Mouse (Mus musculus) MEL (cell line): ENCODE measurements at regions not wholly inside any gene's neighbourhood (a gene's known extent, or its start where the extent isn't known, plus 50 kb on each side); places are given as distances from the start of the nearest gene placed in this dataset.

Source experiments
- DNase-seq: peaks from one replicate; pipeline ENCODE4 v3.0.0; 2011; ENCODE audit warnings: low read depth, low spot score
- H3K27ac ChIP-seq: 2 replicates; pipeline ENCODE4 v1.5.1; 2012; ENCODE audit warnings: low read depth, mild to moderate bottlenecking, control low read depth, low read length, moderate library complexity; ENCODE audit not compliant: control insufficient read depth
- H3K27me3 ChIP-seq, 2 experiments: fragments of 150-350 bp in 1 of 2; sonication (generic) in 1 of 2; 2 replicates each; pipeline ENCODE4 v1.6.1; 2012; ENCODE audit warnings: low read length in 2 of 2, mild to moderate bottlenecking in 2 of 2, improper control_type of control experiment in 1 of 2, moderate library complexity in 1 of 2; ENCODE audit not compliant: insufficient read depth in 2 of 2, control insufficient read depth in 1 of 2
- H3K36me3 ChIP-seq, 2 experiments: 2 replicates each; pipeline ENCODE4 v1.6.1; 2012 to 2014; ENCODE audit warnings: low read length in 2 of 2, improper control_type of control experiment in 1 of 2, inconsistent platforms in 1 of 2, mild to moderate bottlenecking in 1 of 2; ENCODE audit not compliant: insufficient read depth in 2 of 2, control insufficient read depth in 1 of 2
- H3K4me1 ChIP-seq, 2 experiments: fragments of 150-350 bp in 1 of 2; sonication (generic) in 1 of 2; 2 replicates each; pipeline ENCODE4 v1.6.1; 2012; ENCODE audit warnings: low read length in 2 of 2, improper control_type of control experiment in 1 of 2, mild to moderate bottlenecking in 1 of 2; ENCODE audit not compliant: insufficient read depth in 2 of 2, control insufficient read depth in 1 of 2
- H3K4me3 ChIP-seq, 2 experiments: fragments of 150-350 bp in 1 of 2; sonication (generic) in 1 of 2; 2 replicates each; pipeline ENCODE4 v1.5.1; 2012; ENCODE audit warnings: low read depth in 2 of 2, low read length in 2 of 2, mild to moderate bottlenecking in 2 of 2, moderate library complexity in 2 of 2, control low read depth in 1 of 2, improper control_type of control experiment in 1 of 2; ENCODE audit not compliant: control insufficient read depth in 1 of 2, insufficient read depth in 1 of 2
- H3K79me2 ChIP-seq: 2 replicates; pipeline ENCODE4 v1.6.1; 2012; ENCODE audit warnings: mild to moderate bottlenecking, low read length, moderate library complexity; ENCODE audit not compliant: control insufficient read depth, poor library complexity, insufficient read depth
- H3K9ac ChIP-seq: 2 replicates; pipeline ENCODE4 v1.6.1; 2012; ENCODE audit warnings: low read depth, mild to moderate bottlenecking, control low read depth, low read length, moderate library complexity; ENCODE audit not compliant: control insufficient read depth, poor library complexity, severe bottlenecking
- H3K9me3 ChIP-seq: fragments of 150-350 bp; sonication (generic); replicated peaks from 2 replicates; pipeline ENCODE4 v1.6.1; 2012; ENCODE audit warnings: mild to moderate bottlenecking, low read length, improper control_type of control experiment, moderate library complexity; ENCODE audit not compliant: insufficient read depth
- CHD1 ChIP-seq: IDR thresholded peaks from 2 replicates; pipeline ENCODE4 v1.6.1; 2012; ENCODE audit warnings: low read depth, mild to moderate bottlenecking, inconsistent platforms, low read length, improper control_type of control experiment
- CHD2 ChIP-seq: IDR thresholded peaks from 2 replicates; pipeline ENCODE4 v1.6.1; 2011; ENCODE audit warnings: low read length, improper control_type of control experiment
- CTCF ChIP-seq, 3 experiments: IDR thresholded peaks in 2 of 3; conservative IDR thresholded peaks in 1 of 3; 2 replicates each; pipeline ENCODE4 v1.5.1; 2011 to 2012; ENCODE audit warnings: low read length in 3 of 3, low read depth in 2 of 3, mild to moderate bottlenecking in 2 of 3, improper control_type of control experiment in 1 of 3, inconsistent platforms in 1 of 3, mixed read lengths in 1 of 3, moderate library complexity in 1 of 3; ENCODE audit not compliant: control insufficient read depth in 1 of 3, insufficient read depth in 1 of 3, poor library complexity in 1 of 3, severe bottlenecking in 1 of 3
- MEF2A ChIP-seq: IDR thresholded peaks from 2 replicates; pipeline ENCODE4 v1.6.1; 2014; ENCODE audit warnings: low read depth, mild to moderate bottlenecking, inconsistent platforms, low read length, improper control_type of control experiment; ENCODE audit not compliant: poor library complexity, insufficient replicate concordance, severe bottlenecking; ENCODE audit errors: extremely low read depth
- POLR2AphosphoS2 ChIP-seq: IDR thresholded peaks from 2 replicates; pipeline ENCODE4 v1.6.1; 2011; ENCODE audit warnings: low read length, improper control_type of control experiment
- RAD21 ChIP-seq: IDR thresholded peaks from 2 replicates; pipeline ENCODE4 v1.6.1; 2011; ENCODE audit warnings: mild to moderate bottlenecking, low read depth, low read length, improper control_type of control experiment
- SIN3A ChIP-seq: IDR thresholded peaks from 2 replicates; pipeline ENCODE4 v1.6.1; 2012; ENCODE audit warnings: low read length, improper control_type of control experiment, inconsistent platforms
- SMC3 ChIP-seq: IDR thresholded peaks from 2 replicates; pipeline ENCODE4 v1.6.1; 2011; ENCODE audit warnings: low read depth, low read length, improper control_type of control experiment
- TBP ChIP-seq: IDR thresholded peaks from 2 replicates; pipeline ENCODE4 v1.8.0; 2011; ENCODE audit warnings: low read depth, low read length, improper control_type of control experiment
- UBTF ChIP-seq: IDR thresholded peaks from 2 replicates; pipeline ENCODE4 v1.6.1; 2012; ENCODE audit warnings: low read depth, mild to moderate bottlenecking, inconsistent platforms, low read length, improper control_type of control experiment, moderate library complexity, borderline replicate concordance; ENCODE audit not compliant: insufficient read depth
- ZKSCAN1 ChIP-seq: IDR thresholded peaks from 2 replicates; pipeline ENCODE4 v1.6.1; 2012; ENCODE audit warnings: low read depth, mild to moderate bottlenecking, inconsistent platforms, low read length, improper control_type of control experiment, moderate library complexity

GRCm38 (mm10) chr2:61492043-61492743, 86.2 kb upstream of the Tank start:
- H3K27ac ChIP-seq = no peak overlapping the region
- H3K79me2 ChIP-seq = no peaks in the 10 kb centered on the region
- H3K36me3 ChIP-seq = no peaks in the 10 kb centered on the region; a peak in 1 of 4 replicates
- peak; percentile 75 for DNase-seq
- TF ChIP-seq TBP = 0 out of 2 replicates have a peak, but pooled peaks have one; percentile 48
- no peak for TF ChIP-seq CHD2
- peak; percentile 58 for TF ChIP-seq SMC3
- TF ChIP-seq SIN3A = 0 out of 2 replicates have a peak, but pooled peaks have one; percentile 19
- TF ChIP-seq POLR2AphosphoS2 = no peak
- TF ChIP-seq MEF2A = no peak
- no peak for TF ChIP-seq UBTF
- TF ChIP-seq RAD21 = peak; percentile 47
- peak; percentile 85 to 96 (median 93) for TF ChIP-seq CTCF (IDR thresholded peaks at IDR 0.05 in 2 of 3, conservative IDR thresholded peaks at IDR 0.05 in 1 of 3; ENCODE audit: control insufficient read depth in 1 of 3, insufficient read depth in 1 of 3, low read depth in 2 of 3, low read length in 3 of 3, poor library complexity in 1 of 3, severe bottlenecking in 1 of 3)
- TF ChIP-seq, all 39 proteins: peak for 5
- H3K9me3 ChIP-seq = no peaks in the 10 kb centered on the region
- peak overlapping the region in 1 of 2 experiments; percentile 32; a peak in 2 of 4 replicates for H3K4me3 ChIP-seq
- peaks cover 0 to 7% of the 10 kb centered on the region in 2 experiments; a peak in 1 of 4 replicates for H3K4me1 ChIP-seq
- H3K9ac ChIP-seq = no peak overlapping the region
- H3K27me3 ChIP-seq = no peaks in the 10 kb centered on the region

DNA sequence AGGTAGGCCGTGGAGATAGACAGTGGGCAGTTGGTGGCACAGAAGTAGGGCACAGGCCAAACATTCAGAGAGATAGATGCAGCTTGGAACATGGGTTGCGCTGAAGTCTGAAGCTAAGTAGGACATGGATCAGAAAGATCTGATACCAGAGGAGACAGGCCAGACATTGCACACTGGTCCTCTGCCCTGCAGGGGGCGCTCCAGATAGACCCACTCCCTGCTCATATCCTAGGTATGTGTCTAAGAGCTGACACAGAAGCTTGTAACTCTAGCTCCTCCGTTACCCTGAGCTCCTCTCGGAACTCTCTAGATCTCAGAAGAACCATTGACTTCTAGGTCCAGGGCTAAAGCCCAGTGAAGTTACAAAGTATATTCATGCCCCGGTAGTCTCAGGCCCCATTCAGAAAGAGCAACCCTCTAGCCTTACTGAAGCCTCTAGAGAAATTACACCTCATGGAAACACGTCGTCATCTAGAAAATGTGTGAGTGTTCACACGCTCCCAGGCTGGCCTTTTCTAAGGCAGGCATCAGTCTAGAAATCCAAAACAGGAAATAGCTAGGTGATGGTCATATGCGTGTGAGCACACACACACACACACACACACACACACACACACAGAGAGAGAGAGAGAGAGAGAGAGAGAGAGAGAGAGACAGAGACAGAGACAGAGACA, 87.8 kb upstream of the Tank start:
- TF ChIP-seq CTCF (IDR thresholded peaks at IDR 0.05 in 2 of 3, conservative IDR thresholded peaks at IDR 0.05 in 1 of 3; ENCODE audit: control insufficient read depth in 1 of 3, insufficient read depth in 1 of 3, low read depth in 2 of 3, low read length in 3 of 3, poor library complexity in 1 of 3, severe bottlenecking in 1 of 3) (peak; percentile 62 to 76 (median 67)), RAD21 (peak; percentile 17), ZKSCAN1 (no peak), CHD1 (no peak)
- H3K79me2 ChIP-seq = no peaks in the 10 kb centered on the region
- H3K9me3 ChIP-seq = no peaks in the 10 kb centered on the region
- peaks cover 0 to 7% of the 10 kb centered on the region in 2 experiments; a peak in 1 of 4 replicates for H3K4me1 ChIP-seq
- peak; percentile 56 for DNase-seq
- no peak overlapping the region for H3K9ac ChIP-seq
- no peak overlapping the region for H3K4me3 ChIP-seq
- no peak overlapping the region for H3K27ac ChIP-seq
- no peaks in the 10 kb centered on the region for H3K27me3 ChIP-seq
- no peaks in the 10 kb centered on the region; a peak in 1 of 4 replicates for H3K36me3 ChIP-seq
